Mouse (Mus musculus): Measurements from ENCODE around the gene Gch1. TPM values are rescaled to one million over a fixed set of nuclear protein-coding genes. Genes with fewer than 3 reads are reported as not detected.
"Not testable (repeated sequence)": the region's sequence is repeated elsewhere in the genome, so short reads cannot be mapped to it uniquely, and the experiment has no call there.

Gch1 gene
- polyA plus RNA-seq, 1 experiment from 2014 or later: 4.5 TPM

GRCm38 (mm10) chr14:47111341-47111740, 77.9 kb downstream of the Gch1 start:
- Histone ChIP-seq H3K4me1 (replicated peaks) (peaks cover 4% of the 10 kb centered on the region), H3K27ac (replicated peaks) (no peak overlapping the region), H3K9me3 (replicated peaks) (no peaks in the 10 kb centered on the region), H3K4me3 (replicated peaks) (no peak overlapping the region), H3K9ac (no peak overlapping the region), H3K36me3 (replicated peaks) (no peaks in the 10 kb centered on the region), H3K27me3 (no peaks in the 10 kb centered on the region; the same call in 1 of the 2 replicates), H3K4me2 (no peak overlapping the region)
- ATAC-seq (ENCODE audit: insufficient read depth): no peak
- 36% methylated on average over 9 of the region's 9 CpGs for WGBS (ENCODE audit: insufficient replicate concordance)

GRCm38 (mm10) chr14:47110391-47110790, 78.8 kb downstream of the Gch1 start:
- 76% methylated on average over 7 of the region's 7 CpGs for WGBS (ENCODE audit: insufficient replicate concordance)
- not testable (repeated sequence) for ATAC-seq (ENCODE audit: insufficient read depth); H3K9ac ChIP-seq

GRCm38 (mm10) chr14:47107461-47107860, 81.8 kb downstream of the Gch1 start:
- Histone ChIP-seq H3K4me3 (replicated peaks) (no peak overlapping the region), H3K9ac (no peak overlapping the region), H3K4me2 (no peak overlapping the region), H3K4me1 (replicated peaks) (no peaks in the 10 kb centered on the region), H3K9me3 (replicated peaks) (no peaks in the 10 kb centered on the region), H3K27ac (replicated peaks) (no peak overlapping the region), H3K27me3 (no peaks in the 10 kb centered on the region; the same call in 1 of the 2 replicates), H3K36me3 (replicated peaks) (no peaks in the 10 kb centered on the region)
- WGBS (ENCODE audit: insufficient replicate concordance): 43% methylated on average over 3 of the region's 3 CpGs
- ATAC-seq (ENCODE audit: insufficient read depth): no peak

More at GRCm38 (mm10) chr14:47110391-47110790, 78.8 kb downstream of the Gch1 start:
- H3K36me3 ChIP-seq (replicated peaks); H3K4me3 ChIP-seq (replicated peaks); H3K27ac ChIP-seq (replicated peaks); H3K27me3 ChIP-seq; H3K9me3 ChIP-seq (replicated peaks); H3K4me1 ChIP-seq (replicated peaks); H3K4me2 ChIP-seq: not testable (repeated sequence)

GRCm38 (mm10) chr14:47105755-47106154, 83.5 kb downstream of the Gch1 start:
- ATAC-seq (ENCODE audit: insufficient read depth): no peak
- Histone ChIP-seq H3K9me3 (replicated peaks) (no peaks in the 10 kb centered on the region), H3K4me2 (no peak overlapping the region), H3K36me3 (replicated peaks) (no peaks in the 10 kb centered on the region), H3K4me3 (replicated peaks) (no peak overlapping the region), H3K27ac (replicated peaks) (no peak overlapping the region), H3K27me3 (no peaks in the 10 kb centered on the region; the same call in 1 of the 2 replicates), H3K9ac (no peak overlapping the region), H3K4me1 (replicated peaks) (no peaks in the 10 kb centered on the region)
- WGBS (ENCODE audit: insufficient replicate concordance): 60% methylated on average over 3 of the region's 3 CpGs

- no peaks in the 10 kb centered on the region for H3K9me3 ChIP-seq (replicated peaks)
- 58% methylated on average over 3 of the region's 3 CpGs for WGBS (ENCODE audit: insufficient replicate concordance)
- H3K4me1 ChIP-seq (replicated peaks): no peaks in the 10 kb centered on the region
- no peak overlapping the region for H3K27ac ChIP-seq (replicated peaks)
- H3K9ac ChIP-seq: no peak overlapping the region
- peak overlapping the region; percentile 48; the same call in 1 of the 2 replicates for H3K4me2 ChIP-seq
- H3K36me3 ChIP-seq (replicated peaks): no peaks in the 10 kb centered on the region
- no peaks in the 10 kb centered on the region for H3K27me3 ChIP-seq
- no peak overlapping the region for H3K4me3 ChIP-seq (replicated peaks)
- no peak for ATAC-seq (ENCODE audit: insufficient read depth)
Observed at GRCm38 (mm10) chr14:47105174-47105557, 84.0 kb downstream of the Gch1 start.

GRCm38 (mm10) chr14:47104246-47105173, 84.7 kb downstream of the Gch1 start:
- no peak overlapping the region for H3K9ac ChIP-seq
- ATAC-seq (ENCODE audit: insufficient read depth): no peak
- no peak overlapping the region for H3K27ac ChIP-seq (replicated peaks)

More at GRCm38 (mm10) chr14:47104246-47105173, 84.7 kb downstream of the Gch1 start:
- Histone ChIP-seq H3K4me2 (peak overlapping the region; percentile 48), H3K36me3 (replicated peaks) (no peaks in the 10 kb centered on the region), H3K4me1 (replicated peaks) (no peaks in the 10 kb centered on the region), H3K9me3 (replicated peaks) (no peaks in the 10 kb centered on the region), H3K4me3 (replicated peaks) (peak overlapping the region; percentile 19; the same call in 1 of the 2 replicates), H3K27me3 (no peaks in the 10 kb centered on the region)
- 47% methylated on average over 19 of the region's 19 CpGs for WGBS (ENCODE audit: insufficient replicate concordance)

Other genes starting within 250 kb of the Gch1 start
- gene Wdhd1, start 87.4 kb upstream of the Gch1 start, polyA plus RNA-seq (2015; fragmentation: Nextera tagmentation; extraction: Ambion mirVana): 32.3 and 33.7 TPM in 2 replicates
- gene Socs4, start 87.5 kb upstream of the Gch1 start, polyA plus RNA-seq (2015; fragmentation: Nextera tagmentation; extraction: Ambion mirVana): 2.0 and 2.5 TPM in 2 replicates
- gene Mapk1ip1l, start 108.9 kb upstream of the Gch1 start, polyA plus RNA-seq (2015; fragmentation: Nextera tagmentation; extraction: Ambion mirVana): 27.0 and 28.0 TPM in 2 replicates
- gene Lgals3, start 178.3 kb upstream of the Gch1 start, polyA plus RNA-seq (2015; fragmentation: Nextera tagmentation; extraction: Ambion mirVana): 43.1 and 47.0 TPM in 2 replicates
- 50.8 and 51.3 TPM in 2 replicates for gene Dlgap5, start 229.0 kb upstream of the Gch1 start, polyA plus RNA-seq (2015; fragmentation: Nextera tagmentation; extraction: Ambion mirVana)

All from liver, embryonic 15.5 days (tissue).